Mouse (Mus musculus) heart, postnatal 0 days (tissue): ENCODE measurements around the gene Nceh1.
"Not testable (repeated sequence)": the region's sequence is repeated elsewhere in the genome, so short reads cannot be mapped to it uniquely, and the experiment has no call there.

ENCODE experiments used
- CTCF ChIP-seq: IDR thresholded peaks from 2 replicates; pipeline ENCODE4 v1.5.1; 2016; ENCODE audit warnings: antibody characterized with exemption, control low read depth, low read depth
- EP300 ChIP-seq: IDR thresholded peaks from 2 replicates; pipeline ENCODE4 v1.6.1; 2016; ENCODE audit warnings: antibody characterized with exemption, low read depth

- not testable (repeated sequence) for TF ChIP-seq EP300, CTCF
Observed at GRCm38 (mm10) chr3:27279286-27279925, 96.6 kb downstream of the Nceh1 start.
